Mouse (Mus musculus): ENCODE data around the gene Rras. TPM values are rescaled to one million over a fixed set of nuclear protein-coding genes. Genes with fewer than 3 reads are reported as not detected.

The Rras gene
- polyA plus RNA-seq, 1 experiment from 2014 or later = 27.5 TPM

- Histone ChIP-seq H3K4me1 (no peaks in the 10 kb centered on the region), H3K27me3 (no peaks in the 10 kb centered on the region), H3K27ac (no peak overlapping the region), H3K4me3 (no peak overlapping the region), H3K9ac (no peak overlapping the region), H3K9me3 (no peaks in the 10 kb centered on the region), H3K36me3 (peaks cover 99% of the 10 kb centered on the region), H3K4me2 (replicated peaks) (no peak overlapping the region)
- no peak for ATAC-seq (ENCODE audit: low FRiP score, low read depth)
- 92% methylated on average over 19 of the region's 19 CpGs for WGBS
Observed at GRCm38 (mm10) chr7:45033722-45034359, 16.1 kb downstream of the Rras start.

GRCm38 (mm10) chr7:45035631-45036030 is 17.9 kb downstream of the Rras start:
- peaks cover 99% of the 10 kb centered on the region for H3K36me3 ChIP-seq
- no peak overlapping the region for H3K4me3 ChIP-seq
- no peaks in the 10 kb centered on the region for H3K27me3 ChIP-seq
- H3K9ac ChIP-seq = no peak overlapping the region
- H3K27ac ChIP-seq = no peak overlapping the region
- 88% methylated on average over 3 of the region's 3 CpGs for WGBS
- no peak overlapping the region for H3K4me2 ChIP-seq (replicated peaks)
- H3K4me1 ChIP-seq = no peaks in the 10 kb centered on the region
- ATAC-seq (ENCODE audit: low FRiP score, low read depth) = no peak
- no peaks in the 10 kb centered on the region for H3K9me3 ChIP-seq

- Histone ChIP-seq H3K36me3 (peaks cover 99% of the 10 kb centered on the region), H3K4me3 (no peak overlapping the region), H3K9ac (no peak overlapping the region), H3K4me2 (replicated peaks) (no peak overlapping the region), H3K9me3 (no peaks in the 10 kb centered on the region), H3K27ac (no peak overlapping the region), H3K4me1 (no peaks in the 10 kb centered on the region), H3K27me3 (no peaks in the 10 kb centered on the region)
- ATAC-seq (ENCODE audit: low FRiP score, low read depth) = no peak
- WGBS = 85% methylated on average over 11 of the region's 11 CpGs
Observed at GRCm38 (mm10) chr7:45036702-45037101, 18.9 kb downstream of the Rras start.

GRCm38 (mm10) chr7:45037720-45038361 is 20.1 kb downstream of the Rras start:
- WGBS = 69% methylated on average over 7 of the region's 7 CpGs
- H3K36me3 ChIP-seq = peaks cover 99% of the 10 kb centered on the region
- H3K9me3 ChIP-seq = no peaks in the 10 kb centered on the region
- no peak overlapping the region for H3K4me2 ChIP-seq (replicated peaks)
- H3K4me3 ChIP-seq = no peak overlapping the region
- H3K27ac ChIP-seq = no peak overlapping the region
- ATAC-seq (ENCODE audit: low FRiP score, low read depth) = no peak
- H3K27me3 ChIP-seq = no peaks in the 10 kb centered on the region
- no peak overlapping the region for H3K9ac ChIP-seq
- no peaks in the 10 kb centered on the region for H3K4me1 ChIP-seq

GRCm38 (mm10) chr7:45038411-45038810 is 20.6 kb downstream of the Rras start:
- H3K9ac ChIP-seq = no peak overlapping the region
- no peak overlapping the region for H3K4me3 ChIP-seq
- 94% methylated on average over 9 of the region's 9 CpGs for WGBS
- no peak overlapping the region for H3K27ac ChIP-seq
- no peaks in the 10 kb centered on the region for H3K4me1 ChIP-seq
- H3K4me2 ChIP-seq (replicated peaks) = no peak overlapping the region
- peaks cover 99% of the 10 kb centered on the region for H3K36me3 ChIP-seq
- no peaks in the 10 kb centered on the region for H3K27me3 ChIP-seq
- no peak for ATAC-seq (ENCODE audit: low FRiP score, low read depth)
- no peaks in the 10 kb centered on the region for H3K9me3 ChIP-seq

GRCm38 (mm10) chr7:45040851-45041250 is 23.1 kb downstream of the Rras start:
- 91% methylated on average over 9 of the region's 9 CpGs for WGBS
- Histone ChIP-seq H3K4me3 (no peak overlapping the region), H3K27me3 (no peaks in the 10 kb centered on the region), H3K9ac (no peak overlapping the region), H3K4me1 (no peaks in the 10 kb centered on the region), H3K4me2 (replicated peaks) (no peak overlapping the region), H3K36me3 (peaks cover 99% of the 10 kb centered on the region), H3K9me3 (no peaks in the 10 kb centered on the region), H3K27ac (no peak overlapping the region)
- no peak for ATAC-seq (ENCODE audit: low FRiP score, low read depth)

- H3K4me2 ChIP-seq (replicated peaks) = no peak overlapping the region
- no peaks in the 10 kb centered on the region for H3K9me3 ChIP-seq
- peaks cover 99% of the 10 kb centered on the region for H3K36me3 ChIP-seq
- H3K4me1 ChIP-seq = no peaks in the 10 kb centered on the region
- H3K27me3 ChIP-seq = no peaks in the 10 kb centered on the region
- WGBS = 96% methylated on average over 14 of the region's 14 CpGs
- H3K9ac ChIP-seq = no peak overlapping the region
- H3K4me3 ChIP-seq = no peak overlapping the region
- no peak overlapping the region for H3K27ac ChIP-seq
- no peak for ATAC-seq (ENCODE audit: low FRiP score, low read depth)
Observed at GRCm38 (mm10) chr7:45043307-45043706, 25.5 kb downstream of the Rras start.

- no peaks in the 10 kb centered on the region for H3K9me3 ChIP-seq
- 95% methylated on average over 22 of the region's 22 CpGs for WGBS
- ATAC-seq (ENCODE audit: low FRiP score, low read depth) = no peak
- H3K27me3 ChIP-seq = no peaks in the 10 kb centered on the region
- H3K9ac ChIP-seq = no peak overlapping the region
- H3K4me2 ChIP-seq (replicated peaks) = no peak overlapping the region
- no peak overlapping the region for H3K27ac ChIP-seq
- H3K4me3 ChIP-seq = no peak overlapping the region
- H3K4me1 ChIP-seq = peaks cover 7% of the 10 kb centered on the region; the same call in 1 of the 2 replicates
- peaks cover 100% of the 10 kb centered on the region for H3K36me3 ChIP-seq
Observed at GRCm38 (mm10) chr7:45045741-45046140, 28.0 kb downstream of the Rras start.

GRCm38 (mm10) chr7:45046853-45047350 is 29.1 kb downstream of the Rras start:
- H3K9me3 ChIP-seq = no peaks in the 10 kb centered on the region
- H3K4me2 ChIP-seq (replicated peaks) = no peak overlapping the region
- no peak overlapping the region for H3K4me3 ChIP-seq
- H3K36me3 ChIP-seq = peaks cover 89% of the 10 kb centered on the region
- no peak for ATAC-seq (ENCODE audit: low FRiP score, low read depth)
- no peaks in the 10 kb centered on the region for H3K27me3 ChIP-seq
- H3K4me1 ChIP-seq = peaks cover 18% of the 10 kb centered on the region
- no peak overlapping the region for H3K27ac ChIP-seq
- WGBS = 94% methylated on average over 26 of the region's 26 CpGs
- no peak overlapping the region for H3K9ac ChIP-seq

GRCm38 (mm10) chr7:45047491-45047890 is 29.7 kb downstream of the Rras start:
- H3K4me1 ChIP-seq = peaks cover 19% of the 10 kb centered on the region
- ATAC-seq (ENCODE audit: low FRiP score, low read depth) = no peak
- 95% methylated on average over 14 of the region's 14 CpGs for WGBS
- H3K27ac ChIP-seq = no peak overlapping the region
- no peak overlapping the region for H3K4me2 ChIP-seq (replicated peaks)
- H3K27me3 ChIP-seq = no peaks in the 10 kb centered on the region
- no peak overlapping the region for H3K4me3 ChIP-seq
- H3K9me3 ChIP-seq = no peaks in the 10 kb centered on the region
- H3K9ac ChIP-seq = no peak overlapping the region
- peaks cover 83% of the 10 kb centered on the region for H3K36me3 ChIP-seq

- Histone ChIP-seq H3K4me2 (replicated peaks) (no peak overlapping the region), H3K27ac (no peak overlapping the region), H3K4me1 (peaks cover 19% of the 10 kb centered on the region), H3K9me3 (no peaks in the 10 kb centered on the region), H3K36me3 (peaks cover 75% of the 10 kb centered on the region), H3K9ac (no peak overlapping the region), H3K4me3 (no peak overlapping the region), H3K27me3 (no peaks in the 10 kb centered on the region)
- 93% methylated on average over 38 of the region's 38 CpGs for WGBS
- ATAC-seq (ENCODE audit: low FRiP score, low read depth) = no peak
Observed at GRCm38 (mm10) chr7:45048001-45048890, 30.5 kb downstream of the Rras start.
